Mouse (Mus musculus): ENCODE measurements around the gene Nos1ap. TPM values are rescaled to one million over a fixed set of nuclear protein-coding genes. Genes with fewer than 3 reads are reported as not detected.

The Nos1ap gene
- total RNA-seq, 2 experiments from 2014 or later, result 140 to 141 TPM

- intact Hi-C loops (cut with DNase I), result no loop called here
Observed at GRCm38 (mm10) chr1:170395101-170395500, 194.6 kb downstream of the Nos1ap start.

GRCm38 (mm10) chr1:170394641-170395040 lies 195.0 kb downstream of the Nos1ap start:
- intact Hi-C loops (cut with DNase I), result no loop called here

More at GRCm38 (mm10) chr1:170395101-170395500, 194.6 kb downstream of the Nos1ap start:
- DNase-seq (ENCODE audit: low spot score in 2 of 2), result no peak

GRCm38 (mm10) chr1:170392771-170393728 lies 196.6 kb downstream of the Nos1ap start:
- intact Hi-C loops (cut with DNase I), result no loop called here
- no peak for DNase-seq (ENCODE audit: low spot score in 2 of 2)

More at GRCm38 (mm10) chr1:170394641-170395040, 195.0 kb downstream of the Nos1ap start:
- no peak for DNase-seq (ENCODE audit: low spot score in 2 of 2)

- intact Hi-C loops (cut with DNase I), result no loop called here
- peak; percentile 67 to 90 for DNase-seq (ENCODE audit: low spot score in 2 of 2)
Observed at GRCm38 (mm10) chr1:170387180-170387912, 202.3 kb downstream of the Nos1ap start.

GRCm38 (mm10) chr1:170385416-170385815 lies 204.2 kb downstream of the Nos1ap start:
- intact Hi-C loops (cut with DNase I), result no loop called here
- no peak for DNase-seq (ENCODE audit: low spot score in 2 of 2)

- DNase-seq (ENCODE audit: low spot score in 2 of 2), result no peak
- intact Hi-C loops (cut with DNase I), result no loop called here
Observed at GRCm38 (mm10) chr1:170383530-170383929, 206.1 kb downstream of the Nos1ap start.

- no peak for DNase-seq (ENCODE audit: low spot score in 2 of 2)
- intact Hi-C loops (cut with DNase I), result no loop called here
Observed at GRCm38 (mm10) chr1:170381457-170381856, 208.2 kb downstream of the Nos1ap start.

GRCm38 (mm10) chr1:170380505-170380904 lies 209.2 kb downstream of the Nos1ap start:
- DNase-seq (ENCODE audit: low spot score in 2 of 2), result no peak
- intact Hi-C loops (cut with DNase I), result no loop called here

GRCm38 (mm10) chr1:170375721-170376120 lies 213.9 kb downstream of the Nos1ap start:
- intact Hi-C loops (cut with DNase I), result no loop called here
- DNase-seq (ENCODE audit: low spot score in 2 of 2), result no peak

- no peak for DNase-seq (ENCODE audit: low spot score in 2 of 2)
- intact Hi-C loops (cut with DNase I), result no loop called here
Observed at GRCm38 (mm10) chr1:170373750-170374149, 215.9 kb downstream of the Nos1ap start.

GRCm38 (mm10) chr1:170371191-170371792 lies 218.4 kb downstream of the Nos1ap start:
- DNase-seq (ENCODE audit: low spot score in 2 of 2), result no peak

GRCm38 (mm10) chr1:170368864-170369263 lies 220.8 kb downstream of the Nos1ap start:
- DNase-seq (ENCODE audit: low spot score in 2 of 2), result no peak
- intact Hi-C loops (cut with DNase I), result no loop called here

More at GRCm38 (mm10) chr1:170371191-170371792, 218.4 kb downstream of the Nos1ap start:
- intact Hi-C loops (cut with DNase I), result no loop called here

GRCm38 (mm10) chr1:170366981-170367700 lies 222.5 kb downstream of the Nos1ap start:
- intact Hi-C loops (cut with DNase I), result no loop called here
- DNase-seq (ENCODE audit: low spot score in 2 of 2), result no peak

- intact Hi-C loops (cut with DNase I), result no loop called here
Observed at GRCm38 (mm10) chr1:170363746-170364145, 225.9 kb downstream of the Nos1ap start.

GRCm38 (mm10) chr1:170360183-170360915 lies 229.3 kb downstream of the Nos1ap start:
- intact Hi-C loops (cut with DNase I), result no loop called here
- DNase-seq (ENCODE audit: low spot score in 2 of 2), result no peak

More at GRCm38 (mm10) chr1:170363746-170364145, 225.9 kb downstream of the Nos1ap start:
- DNase-seq (ENCODE audit: low spot score in 2 of 2), result no peak

- DNase-seq (ENCODE audit: low spot score in 2 of 2), result no peak
- intact Hi-C loops (cut with DNase I), result no loop called here
Observed at GRCm38 (mm10) chr1:170353335-170353734, 236.3 kb downstream of the Nos1ap start.

- DNase-seq (ENCODE audit: low spot score in 2 of 2), result no peak
- intact Hi-C loops (cut with DNase I), result no loop called here
Observed at GRCm38 (mm10) chr1:170351080-170351479, 238.6 kb downstream of the Nos1ap start.

GRCm38 (mm10) chr1:170346266-170346665 lies 243.4 kb downstream of the Nos1ap start:
- DNase-seq (ENCODE audit: low spot score in 2 of 2), result no peak
- intact Hi-C loops (cut with DNase I), result no loop called here

Data from left cerebral cortex, postnatal 14 days (tissue).